Mouse (Mus musculus) T-cell, adult 2 months (primary cell): Measurements from ENCODE around the gene Ahcy.
A peak's percentile ranks its signal among the peaks of the same experiment; 100 is the strongest.

Experiments used
- DNase-seq: peaks from one replicate; pipeline ENCODE4 v3.0.0; 2022; ENCODE audit warnings: low spot score

The Ahcy gene

DNA sequence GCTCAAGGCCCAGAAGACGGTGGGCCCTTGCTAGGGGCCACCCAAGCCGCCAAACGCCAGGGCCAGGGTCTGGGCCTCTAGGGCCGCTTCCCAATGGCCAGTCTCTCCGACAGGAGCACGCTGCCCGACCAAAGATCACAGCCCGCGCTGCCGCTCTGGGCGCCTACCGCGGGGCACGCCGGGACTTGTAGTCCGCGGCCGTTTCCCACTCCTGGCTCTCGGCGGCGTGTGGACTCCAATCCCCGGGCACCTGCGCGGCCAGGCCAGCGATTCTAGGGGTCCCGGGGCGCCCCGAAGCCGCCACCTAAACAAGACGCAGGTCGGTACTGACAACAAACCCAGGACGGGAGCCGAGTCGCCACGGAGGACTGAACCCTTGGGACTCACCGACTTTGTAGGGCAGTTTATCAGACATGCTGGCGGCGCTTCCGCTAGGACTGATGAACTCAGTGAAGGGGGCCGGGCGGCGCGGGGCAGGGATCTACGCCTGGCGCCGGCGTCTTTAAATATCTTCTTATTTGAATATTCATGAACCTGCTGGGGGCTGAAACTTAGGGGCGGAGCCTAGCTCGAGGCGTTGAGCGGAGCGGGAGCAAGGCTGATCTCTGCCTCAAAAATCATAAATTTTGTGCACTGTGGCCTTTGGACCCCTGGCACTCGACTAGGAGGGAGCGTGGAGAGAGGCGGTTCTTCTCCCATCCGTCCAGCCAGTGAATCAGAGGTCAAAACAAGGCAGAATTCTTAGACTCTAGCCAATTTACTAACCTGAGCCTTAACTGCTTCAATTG, at the start of gene Ahcy:
Ahcy (minus strand) TSS at position 520 of the 788 bp plus-strand sequence.
- DNase-seq, result peak; percentile 90

DNA sequence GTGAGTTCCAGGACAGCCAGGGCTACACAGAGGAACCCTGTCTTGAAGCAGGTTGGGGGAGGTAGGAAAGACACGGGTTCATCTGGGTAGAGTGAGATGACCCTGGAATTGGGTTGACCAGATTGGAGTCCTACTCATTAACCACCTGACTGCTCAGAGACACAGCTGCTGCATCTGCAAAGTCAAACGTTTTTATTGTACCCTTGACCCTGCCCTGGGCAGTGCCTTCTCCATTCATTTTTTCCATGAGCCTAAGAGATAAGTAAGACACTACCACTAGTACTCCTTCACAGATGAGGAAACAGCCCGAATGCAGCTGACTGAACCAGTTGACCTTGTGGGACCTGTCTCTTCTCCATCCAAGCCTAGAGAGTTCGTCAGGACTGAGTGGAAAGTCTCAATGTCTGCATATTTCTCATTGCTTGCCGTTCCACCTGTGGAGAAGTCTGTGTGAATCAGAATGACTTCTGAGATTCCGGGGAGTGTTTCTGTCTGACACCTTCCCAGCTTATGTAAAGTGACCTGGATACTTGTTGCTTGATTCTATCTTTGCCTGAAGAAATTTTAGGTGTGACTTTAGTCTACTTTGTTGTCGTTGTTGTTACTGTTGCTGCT, 41.0 kb upstream of the Ahcy start:
- no peak for DNase-seq

DNA sequence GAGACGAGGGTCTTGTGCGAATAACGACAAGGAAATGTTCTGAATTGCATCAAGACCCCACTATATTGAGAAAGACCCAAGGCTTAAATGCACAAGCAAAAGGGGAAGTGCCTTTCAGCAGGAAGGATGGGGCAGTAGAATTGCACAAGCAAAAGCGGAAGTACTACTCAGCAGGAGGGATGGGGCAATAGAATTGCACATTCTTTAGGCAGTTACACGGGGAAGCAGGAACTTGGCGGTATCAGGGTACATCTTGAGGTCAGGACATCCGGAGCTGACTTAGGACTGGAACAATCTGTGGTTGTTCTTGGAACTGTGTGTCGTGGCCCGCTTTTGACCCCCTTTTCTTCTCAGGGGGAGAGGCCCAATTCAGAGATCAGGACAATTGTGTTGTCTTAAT, 33.0 kb upstream of the Ahcy start:
- peak; percentile 29 for DNase-seq

DNA sequence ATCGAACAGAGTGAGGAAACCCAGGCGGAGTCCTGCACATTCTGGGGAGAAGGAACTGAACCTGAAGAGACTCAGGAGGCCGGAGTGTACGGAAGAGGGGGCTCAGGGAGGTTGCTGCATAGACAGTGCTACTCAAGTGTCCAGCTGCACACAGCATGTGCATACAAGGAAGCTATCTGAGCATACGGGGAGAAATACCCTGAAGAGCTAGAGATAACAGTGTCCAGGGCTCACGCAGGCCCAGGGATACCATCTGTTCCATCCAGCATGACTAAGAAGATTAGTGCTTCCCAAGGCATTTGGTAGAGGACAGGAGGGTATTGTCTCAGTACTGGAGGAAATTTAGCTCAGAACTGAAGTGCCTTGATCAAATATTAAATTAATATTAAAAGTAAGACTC, 29.3 kb upstream of the Ahcy start:
- DNase-seq, result no peak

DNA sequence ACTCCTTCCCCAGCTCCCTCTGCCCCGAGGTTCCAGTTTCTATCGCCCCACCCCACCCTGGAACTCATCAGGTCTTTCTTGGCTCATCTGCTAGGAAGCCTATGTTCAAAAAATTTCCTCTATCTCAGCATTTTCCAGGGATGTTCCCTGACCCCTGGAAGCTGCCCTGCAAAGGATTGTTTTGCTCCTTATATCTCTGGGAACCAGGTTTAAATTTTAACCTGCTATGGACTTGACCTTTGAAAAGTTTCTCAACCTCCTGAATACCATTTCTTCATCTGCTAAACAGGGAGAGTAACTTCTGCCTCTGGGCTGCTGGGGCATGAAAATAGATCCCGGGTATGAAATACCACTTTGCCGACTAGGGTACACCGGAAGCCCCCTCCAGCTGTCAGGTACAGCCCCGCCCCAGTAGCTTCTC, 27.5 kb upstream of the Ahcy start:
- DNase-seq, result no peak

DNA sequence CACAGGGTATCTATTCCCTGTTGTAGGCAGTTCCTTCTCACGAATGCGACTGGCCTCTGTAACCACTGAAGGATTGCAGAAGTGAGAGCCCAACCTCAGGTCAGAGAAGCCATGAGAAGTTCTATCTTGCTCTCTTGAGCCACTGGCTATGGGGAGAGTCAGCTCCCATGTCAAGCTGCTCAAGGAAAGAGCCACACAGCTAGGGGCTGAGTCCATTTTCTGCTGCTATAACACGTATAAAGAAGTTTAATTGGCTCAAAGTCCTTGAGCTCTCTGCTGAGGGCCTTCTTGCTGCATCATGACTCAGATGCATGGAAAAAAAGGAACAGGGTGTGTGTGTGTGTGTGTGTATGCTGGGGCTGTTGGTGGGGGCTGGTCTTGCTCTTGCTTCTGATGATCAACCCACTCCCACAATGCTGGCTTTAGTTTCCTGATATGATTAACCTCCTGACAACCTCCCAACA, 26.5 kb upstream of the Ahcy start:
- no peak for DNase-seq

DNA sequence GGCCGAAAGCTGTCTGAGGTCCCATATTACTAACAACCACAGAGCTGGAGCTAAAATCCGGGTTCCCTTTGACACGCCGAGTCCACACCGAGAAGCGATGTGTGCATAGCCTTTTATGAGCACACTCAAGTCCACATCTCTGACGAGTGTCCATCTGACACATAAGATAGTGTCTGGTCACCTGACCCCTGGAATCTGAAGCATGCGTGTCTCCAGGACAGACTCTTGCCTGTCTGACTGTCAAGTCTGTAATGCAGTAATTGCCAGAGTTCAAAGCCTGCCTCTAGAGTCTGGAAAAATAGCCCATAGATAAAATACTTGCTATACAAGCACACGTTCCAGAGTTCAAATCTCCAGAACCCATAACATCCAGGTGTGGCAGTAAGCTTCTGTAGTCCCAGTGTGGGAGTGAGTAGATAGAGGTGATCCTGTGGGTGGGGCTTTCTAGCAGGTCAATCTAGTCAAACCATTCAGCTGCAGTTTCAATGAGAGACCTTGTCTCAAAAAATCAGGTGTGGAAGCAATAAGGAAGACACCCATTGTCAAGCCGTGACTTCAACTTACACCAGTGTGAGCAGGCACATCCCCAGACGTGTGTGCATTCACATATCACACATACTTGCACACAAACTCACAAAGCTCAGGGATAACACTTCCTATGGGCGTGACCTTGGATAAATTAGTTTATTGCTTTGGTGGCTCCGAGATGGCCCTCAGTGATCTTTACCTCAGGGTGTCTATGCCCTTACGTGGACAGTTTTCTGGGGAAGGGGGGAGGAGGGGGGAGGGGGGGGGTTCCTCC, 25.9 kb upstream of the Ahcy start:
- no peak for DNase-seq

DNA sequence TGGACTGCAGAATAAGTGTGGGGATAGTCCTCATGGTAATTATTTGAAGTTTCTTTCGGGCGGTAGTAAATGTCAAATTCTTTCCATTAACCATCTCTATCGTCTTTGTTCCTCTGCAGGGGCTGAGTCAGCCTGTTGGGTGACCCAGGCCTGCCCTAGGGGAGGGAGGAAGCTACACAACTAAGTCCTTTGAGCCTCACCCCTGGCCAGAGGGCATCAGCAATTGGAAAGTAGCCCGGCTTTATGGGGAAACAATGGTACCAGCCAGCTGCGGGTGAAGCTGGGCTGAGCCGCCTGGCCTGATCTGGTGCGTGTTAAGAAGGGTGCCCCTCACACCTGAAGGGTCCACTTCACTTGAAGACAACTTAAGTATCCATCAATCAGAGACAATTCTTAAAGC, 25.1 kb upstream of the Ahcy start:
- no peak for DNase-seq

DNA sequence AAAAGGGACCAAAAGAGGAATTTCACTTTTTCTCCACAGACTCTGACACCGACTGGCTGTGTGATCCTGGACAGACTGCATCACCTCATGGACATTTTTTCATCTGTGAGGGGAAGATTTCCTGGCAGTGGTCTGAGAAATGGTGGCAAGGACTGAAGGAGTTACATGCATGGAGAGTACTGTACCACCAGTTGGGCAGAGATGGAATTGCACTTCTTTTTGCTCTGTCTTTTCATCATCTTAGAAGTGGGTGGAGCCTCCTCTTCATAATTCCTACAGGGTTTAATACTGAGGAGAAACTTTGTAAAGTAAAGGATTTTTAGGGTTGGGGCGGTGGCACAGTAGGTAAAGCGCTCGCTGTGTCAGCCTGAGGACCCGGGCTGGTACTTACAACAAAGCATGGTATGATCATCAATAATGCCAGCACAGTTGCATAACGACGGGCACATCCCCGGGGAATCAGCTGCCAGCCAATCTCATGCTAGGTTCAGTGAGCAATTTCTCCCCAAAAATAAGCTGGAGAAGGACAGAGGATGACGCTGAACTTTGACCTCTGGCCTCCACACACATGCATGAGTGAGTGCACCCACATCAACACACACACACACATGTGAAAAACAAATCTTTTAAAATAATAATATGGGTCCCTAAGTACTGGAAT, 24.6 kb upstream of the Ahcy start:
- DNase-seq, result peak; percentile 5

DNA sequence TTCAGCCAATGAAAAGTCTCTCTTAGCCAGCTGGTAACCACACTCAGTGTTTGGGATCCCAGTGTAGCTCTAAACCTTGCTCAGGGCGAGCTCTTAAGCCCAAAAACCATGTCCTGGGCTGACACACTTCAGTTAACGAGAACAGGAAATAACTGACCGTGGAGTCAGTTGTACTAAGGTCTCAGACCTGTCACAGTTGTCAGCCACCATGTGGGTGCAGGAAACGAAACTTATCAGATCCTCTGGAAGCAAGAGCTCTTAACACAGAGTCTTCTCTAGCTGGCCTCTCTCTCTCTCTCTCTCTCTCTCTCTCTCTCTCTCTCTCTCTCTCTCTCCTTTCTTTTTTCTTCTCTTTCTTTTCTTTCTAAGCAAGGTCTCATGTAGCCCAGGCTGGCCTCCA, 19.1 kb upstream of the Ahcy start:
- no peak for DNase-seq

DNA sequence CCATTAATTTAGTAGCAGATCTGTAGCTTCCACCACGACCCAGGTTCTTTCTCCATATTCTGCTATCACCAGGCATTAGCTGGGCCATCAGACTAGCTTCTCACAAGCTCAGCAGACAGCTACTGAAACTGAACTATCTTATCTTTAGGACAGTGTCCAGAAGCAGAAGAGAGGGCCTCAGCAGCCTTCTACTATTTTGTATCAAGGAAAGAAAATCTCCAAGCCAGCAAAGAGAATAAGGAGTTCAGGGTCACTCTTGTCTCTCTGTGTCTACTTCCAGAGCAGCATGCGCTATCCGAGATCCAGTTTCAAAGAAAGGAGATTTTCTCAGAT, 17.4 kb upstream of the Ahcy start:
- DNase-seq, result no peak

DNA sequence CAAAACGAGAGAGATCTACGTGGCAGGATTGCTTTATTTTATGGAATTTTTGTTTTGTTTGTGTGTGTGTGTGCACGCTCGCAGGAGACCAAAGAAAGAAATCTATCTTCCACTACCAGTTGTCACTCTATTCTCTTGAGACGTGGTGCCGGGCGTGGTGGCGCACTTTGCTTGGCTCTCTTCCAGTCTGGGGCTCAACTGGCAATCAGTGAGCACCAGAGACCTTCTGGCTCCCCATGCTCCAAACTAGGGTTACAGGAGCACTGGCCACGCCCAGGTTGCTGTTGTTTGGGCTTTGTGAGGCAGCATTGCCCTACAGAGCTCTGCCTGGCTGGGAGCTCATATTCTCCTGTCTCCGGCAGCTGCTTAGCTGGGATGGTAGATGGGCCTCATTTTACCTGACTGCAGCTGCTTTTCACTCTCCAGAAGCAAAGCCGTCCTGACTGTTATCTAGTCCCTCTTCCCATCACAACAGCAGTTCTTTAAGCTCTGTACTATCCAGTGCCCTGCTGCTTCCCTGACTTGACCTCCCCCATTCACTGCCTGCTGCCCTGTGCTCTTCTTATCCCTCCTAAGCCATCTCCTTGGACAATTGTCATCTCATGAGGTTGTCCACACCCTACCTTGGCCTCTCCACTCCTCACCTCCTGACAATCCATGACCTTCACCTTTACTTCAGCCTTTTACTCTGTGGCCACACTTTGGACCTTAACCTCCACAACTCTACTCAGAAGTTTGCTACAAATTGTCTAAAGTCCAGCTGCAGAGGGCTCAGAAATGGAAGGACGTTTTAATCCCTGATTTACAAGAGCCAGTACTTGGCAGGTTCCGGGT, 16.8 kb upstream of the Ahcy start:
- DNase-seq, result no peak

DNA sequence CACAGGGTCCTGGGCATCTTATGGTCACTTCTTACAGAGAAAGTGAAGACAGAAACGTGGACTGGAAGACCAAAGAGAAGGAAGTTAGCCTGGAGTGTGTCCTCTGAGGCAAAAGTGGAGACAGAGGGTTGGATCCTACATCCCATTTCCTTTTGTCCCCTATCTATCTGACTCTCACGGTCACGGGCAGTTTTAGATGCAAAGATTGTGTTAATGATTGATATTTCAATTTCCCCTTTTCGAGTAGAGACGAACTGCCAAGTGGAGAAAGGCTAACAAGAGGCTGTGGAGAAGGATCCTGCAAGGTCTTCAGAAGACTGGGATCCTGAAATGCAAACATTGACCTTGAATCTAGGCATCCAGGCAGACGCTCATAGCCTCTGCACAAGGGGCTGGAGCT, 14.0 kb upstream of the Ahcy start:
- no peak for DNase-seq

DNA sequence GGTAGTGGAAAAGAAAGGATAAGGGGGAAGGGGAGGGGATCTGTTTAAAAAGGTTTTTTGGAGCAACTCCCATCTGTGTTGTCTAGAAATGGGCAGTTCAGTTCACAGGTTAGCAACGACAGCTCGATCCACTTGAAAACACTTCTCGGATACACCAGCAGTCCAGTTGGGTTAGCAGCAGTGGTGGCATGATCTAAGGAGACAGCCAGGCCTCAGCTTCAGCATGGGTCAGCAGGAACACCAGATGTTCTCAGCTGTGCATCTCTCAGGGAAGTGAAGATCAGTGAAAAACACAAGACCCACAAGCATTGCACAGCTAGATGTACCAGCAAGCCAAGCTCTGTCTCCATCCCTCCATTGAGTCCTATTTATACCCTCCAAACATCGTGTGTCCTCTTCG, 12.0 kb upstream of the Ahcy start:
- no peak for DNase-seq

DNA sequence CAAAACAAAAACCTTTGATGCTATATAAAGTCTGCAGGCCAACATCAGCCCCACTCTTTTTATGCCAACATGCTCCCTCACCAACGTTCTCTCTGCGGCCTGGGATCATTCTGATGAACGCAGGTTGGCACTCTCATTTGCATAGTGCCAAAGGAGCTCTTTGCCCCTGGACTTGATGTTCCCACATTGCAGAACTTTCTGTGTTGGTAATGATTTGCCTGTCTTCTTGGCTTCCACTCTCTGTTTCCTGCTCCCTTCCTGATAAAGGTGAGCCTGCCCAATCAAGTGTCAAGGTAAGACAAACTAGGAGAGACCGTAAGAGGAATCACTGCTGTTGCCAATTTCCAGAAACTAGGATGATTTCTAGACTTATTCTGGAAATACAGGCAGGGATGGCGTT, 10.2 kb upstream of the Ahcy start:
- DNase-seq, result no peak

DNA sequence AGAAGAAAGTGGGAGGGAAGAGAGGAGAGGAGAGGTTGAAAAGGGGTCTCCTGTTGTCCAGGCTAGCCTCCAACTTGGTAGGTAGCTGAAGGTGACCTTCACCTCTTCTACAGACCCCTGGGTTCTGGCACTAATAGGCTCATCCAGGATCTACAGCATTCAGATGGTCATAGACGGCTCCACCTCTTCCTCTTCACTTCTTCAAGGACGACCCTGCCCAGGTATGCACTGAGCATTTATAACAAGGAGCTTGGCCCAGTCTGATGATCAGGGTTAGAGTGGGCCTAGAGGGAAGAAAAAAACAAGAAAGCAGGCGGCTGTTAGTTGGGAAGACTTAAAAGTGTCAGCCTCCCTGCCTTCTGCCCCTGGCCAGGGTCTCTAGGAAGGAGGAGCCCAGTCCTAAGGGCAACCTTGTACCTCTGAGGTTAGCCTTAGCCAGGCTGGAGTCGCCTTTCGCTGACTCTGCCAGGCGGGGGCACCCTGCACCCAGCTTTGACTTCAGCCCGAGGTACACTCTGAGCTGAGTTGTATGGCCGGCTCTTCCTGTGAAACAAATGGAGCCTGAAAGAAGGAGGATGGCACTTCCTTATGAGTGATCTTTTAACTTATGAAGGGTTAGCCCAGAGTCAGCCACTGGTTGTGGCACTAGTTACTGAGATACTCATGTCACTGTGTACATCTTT, 8.0 kb upstream of the Ahcy start:
- DNase-seq, result peak; percentile 66

DNA sequence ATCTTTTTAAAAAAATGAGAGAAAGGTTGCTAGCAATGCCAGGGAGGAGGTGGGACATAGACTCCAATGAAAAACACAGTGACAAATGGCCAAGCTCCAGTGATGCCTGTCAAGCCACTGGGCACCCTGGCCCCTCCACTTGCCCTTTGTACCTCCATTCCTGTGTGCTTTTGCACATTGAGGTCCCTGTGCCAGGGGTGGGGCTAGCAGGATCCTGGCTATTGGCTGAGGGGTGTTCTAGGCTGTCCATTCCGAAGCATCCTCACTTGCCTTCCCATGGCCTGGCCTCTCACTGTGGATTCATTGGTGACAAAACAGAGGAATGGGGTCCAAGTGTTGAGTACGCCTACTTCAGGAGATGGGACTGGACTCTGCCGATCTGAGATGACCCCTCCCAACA, 6.8 kb upstream of the Ahcy start:
- DNase-seq, result no peak

DNA sequence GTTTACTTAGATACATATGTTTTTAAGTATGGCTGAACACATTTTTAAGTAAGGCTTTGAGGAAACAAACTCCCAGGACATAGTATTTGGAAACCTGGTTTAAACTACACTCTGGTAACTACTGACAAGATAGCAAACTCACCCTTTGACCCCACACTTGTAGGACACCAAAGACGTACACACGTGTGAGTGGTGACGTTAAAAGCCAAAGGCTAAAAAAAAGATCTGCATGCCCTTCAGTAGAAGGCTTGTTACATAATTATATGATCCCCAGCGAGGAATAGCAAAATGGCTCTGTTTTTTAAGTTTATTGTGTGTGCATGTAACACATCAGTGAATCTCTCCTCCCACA, 5.9 kb upstream of the Ahcy start:
- DNase-seq, result no peak

DNA sequence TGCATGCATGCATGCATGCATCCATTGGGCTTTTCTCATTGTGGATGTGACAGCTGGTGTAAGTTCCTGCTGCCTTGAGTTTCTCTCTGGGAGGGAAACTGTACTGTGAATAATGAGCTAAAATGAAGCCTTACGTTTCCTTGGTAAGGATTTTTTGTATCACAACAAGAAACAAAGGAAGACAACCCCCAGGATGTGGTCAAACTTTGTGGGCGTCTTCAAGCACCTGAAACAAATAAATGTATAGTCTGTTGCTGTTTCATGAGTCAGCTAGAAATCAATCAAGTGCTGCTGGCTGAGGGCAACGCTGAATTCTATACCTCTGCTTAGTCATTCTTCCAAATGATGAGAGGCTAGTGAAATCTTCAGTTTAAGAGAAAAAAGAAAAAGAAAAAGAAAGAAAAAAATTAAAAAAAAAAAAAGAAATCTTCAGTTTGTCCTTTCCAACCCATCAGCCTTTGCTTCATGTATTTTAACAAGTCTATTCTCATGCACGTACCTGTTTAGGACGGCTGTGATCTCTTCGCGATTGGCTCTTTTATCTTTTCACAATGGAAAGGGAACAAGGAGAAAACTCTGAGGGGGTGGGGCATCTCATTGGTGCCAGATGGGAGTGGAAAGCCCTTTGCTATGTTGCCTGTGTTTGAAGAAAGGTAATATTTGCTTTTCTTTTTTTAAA, 5.3 kb upstream of the Ahcy start:
- peak; percentile 78 for DNase-seq

DNA sequence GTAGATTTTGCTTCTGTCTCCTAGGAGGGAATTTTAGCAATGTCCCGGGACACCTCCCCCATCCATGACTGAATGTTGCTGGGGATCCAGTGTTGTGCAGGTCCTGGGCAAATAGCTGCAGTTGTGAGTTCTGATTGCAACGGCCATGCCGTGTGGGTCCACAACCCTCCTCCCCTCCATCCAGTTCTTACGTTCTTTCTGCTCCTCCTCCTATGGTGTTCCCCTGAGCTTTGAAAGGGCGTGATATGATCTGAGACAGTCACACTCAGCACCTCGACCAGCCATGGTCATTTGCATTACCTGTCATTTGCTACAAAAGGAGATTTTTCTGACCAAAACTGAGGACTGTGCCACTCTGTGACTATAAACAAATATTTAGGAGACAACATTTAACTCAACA, 1.4 kb upstream of the Ahcy start:
- no peak for DNase-seq
